Mouse (Mus musculus) heart, adult 2 months (tissue): ENCODE measurements around the gene Mdga1.
A peak's percentile ranks its signal among the peaks of the same experiment; 100 is the strongest.

Experiments used
- CTCF ChIP-seq: fragments of 200-600 bp; IDR thresholded peaks from 2 replicates; pipeline ENCODE4 v1.8.1; 2022; ENCODE audit warnings: antibody characterized with exemption, mild to moderate bottlenecking, moderate library complexity
- EP300 ChIP-seq: fragments of 200-500 bp; IDR thresholded peaks from 2 replicates; pipeline ENCODE4 v1.6.1; 2011; ENCODE audit warnings: low read depth, low read length, control low read depth; ENCODE audit not compliant: insufficient read depth
- POLR2A ChIP-seq: fragments of 200-500 bp; IDR thresholded peaks from 2 replicates; pipeline ENCODE4 v1.6.1; 2011; ENCODE audit warnings: mild to moderate bottlenecking, low read depth, low read length, control low read depth; ENCODE audit not compliant: insufficient read depth

DNA sequence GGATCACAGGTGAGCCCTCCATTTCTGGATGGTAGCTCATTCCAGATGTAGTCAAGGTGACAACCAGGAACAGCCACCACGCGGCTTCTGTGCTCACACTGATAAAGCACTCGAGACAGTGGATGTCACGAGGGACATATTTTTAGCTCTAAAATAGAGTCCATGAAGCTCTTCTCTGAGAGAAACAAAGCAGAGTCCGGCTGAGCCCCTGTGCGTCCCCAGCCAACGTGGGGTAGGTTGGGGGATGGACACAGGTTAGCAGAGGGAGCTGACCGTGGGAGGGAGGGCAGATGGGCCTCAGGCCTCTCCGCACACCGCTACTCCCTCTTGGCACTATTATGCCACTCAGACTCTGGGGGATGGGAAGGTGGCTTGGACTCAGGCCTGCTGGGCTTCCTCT is 181.3 kb downstream of the Mdga1 start:
- TF ChIP-seq CTCF (no peak), POLR2A (no peak), EP300 (0 out of 2 replicates have a peak, but pooled peaks have one; percentile 45)
